Mouse (Mus musculus): ENCODE measurements at regions not wholly inside any gene's neighbourhood (a gene's known extent, or its start where the extent isn't known, plus 50 kb on each side); places are given as distances from the start of the nearest gene placed in this dataset.

GRCm38 (mm10) chr13:51227836-51228235 is 57.0 kb downstream of the Nxnl2 start:
- intact Hi-C loops (cut with DNase I), result no loop called here
- DNase-seq (ENCODE audit: low spot score in 2 of 2), result no peak

DNA sequence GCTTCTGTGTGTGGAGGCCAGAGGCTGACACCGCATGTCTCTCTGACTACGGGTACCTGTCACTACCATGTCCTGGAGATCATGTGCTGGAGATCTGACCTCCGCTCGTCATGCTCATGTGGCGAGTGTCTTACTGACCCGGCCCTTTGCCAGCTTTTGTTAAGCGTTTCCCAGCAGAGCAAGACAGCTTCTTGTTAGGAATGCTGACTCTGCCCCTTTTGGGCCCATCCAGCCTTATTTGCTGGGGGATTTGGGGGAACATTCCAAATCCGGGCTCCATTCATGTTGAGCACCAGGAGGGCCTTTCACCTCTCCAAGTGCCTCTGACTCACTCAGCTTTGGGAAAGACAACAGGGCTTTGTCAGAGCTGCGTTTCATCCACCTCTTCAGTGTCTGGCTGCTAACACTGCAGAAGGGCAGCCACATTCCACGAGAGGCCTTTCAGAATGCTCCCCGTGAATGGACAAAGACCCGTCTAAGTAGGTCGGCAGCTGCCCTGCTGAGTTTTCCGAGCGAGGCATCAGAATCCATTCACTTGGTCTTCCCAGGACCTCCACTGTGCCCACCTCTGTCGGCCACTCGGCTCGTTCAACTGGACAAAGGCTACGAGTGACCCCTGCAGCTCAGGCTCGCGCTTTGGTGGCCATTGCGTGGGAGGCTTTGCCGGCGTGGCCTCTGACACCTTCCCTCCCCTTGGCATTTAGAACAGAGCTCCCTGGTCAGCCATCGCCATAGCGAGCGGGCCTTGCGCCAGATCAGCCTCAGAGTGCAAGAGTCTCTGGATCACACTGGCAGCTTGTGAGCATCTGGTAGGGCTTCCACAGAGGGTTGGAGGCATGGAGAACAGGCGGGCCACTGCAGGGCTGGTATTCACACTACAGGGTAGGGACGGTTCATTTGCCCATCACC is 58.3 kb downstream of the Nxnl2 start:
- no peak for DNase-seq (ENCODE audit: low spot score in 2 of 2)
- intact Hi-C loops (cut with DNase I), result no loop called here

DNA sequence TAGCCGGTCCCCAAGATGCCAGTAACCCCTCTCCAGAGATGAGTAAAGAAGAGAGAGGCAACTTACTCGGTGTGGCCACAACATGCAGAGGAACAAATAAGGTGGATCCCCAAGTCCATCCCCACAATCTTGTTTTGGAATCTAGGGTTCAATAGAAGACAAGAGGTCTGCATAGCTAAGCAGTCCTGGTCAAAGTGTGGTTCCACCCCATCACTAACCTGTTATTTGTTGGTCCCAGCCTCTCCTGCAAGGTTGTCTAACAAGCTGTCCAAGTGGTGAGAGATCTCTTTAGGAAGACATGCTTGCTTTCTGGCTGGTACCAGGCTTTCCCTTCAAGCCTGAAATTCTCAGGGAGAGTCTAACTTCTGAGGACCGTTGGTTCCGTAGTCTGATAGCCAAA is 59.0 kb downstream of the Nxnl2 start:
- no peak for DNase-seq (ENCODE audit: low spot score in 2 of 2)
- intact Hi-C loops (cut with DNase I), result no loop called here

DNA sequence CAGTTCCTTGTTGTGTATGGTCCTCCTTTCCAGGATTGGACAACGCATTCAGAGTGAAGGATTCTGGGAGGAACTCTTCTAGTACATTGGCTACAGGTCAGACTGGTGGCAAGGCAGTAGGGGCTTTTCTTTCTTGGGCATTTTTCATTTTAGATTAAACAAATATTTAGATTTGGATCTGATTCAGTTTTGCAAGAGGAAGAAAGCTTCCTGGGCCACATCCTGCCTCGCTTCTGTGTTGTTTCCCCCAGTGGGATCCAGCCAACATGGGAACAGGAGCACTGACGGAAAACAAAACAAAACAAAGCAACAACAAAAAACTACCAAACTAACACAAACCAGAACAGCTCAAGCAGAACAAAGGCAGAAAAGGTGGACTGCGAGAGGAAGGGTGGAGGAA is 60.8 kb downstream of the Nxnl2 start:
- intact Hi-C loops (cut with DNase I), result no loop called here
- DNase-seq (ENCODE audit: low spot score in 2 of 2), result no peak

- intact Hi-C loops (cut with DNase I), result no loop called here
- no peak for DNase-seq (ENCODE audit: low spot score in 2 of 2)
Measured at GRCm38 (mm10) chr13:51247378-51247777, 76.6 kb downstream of the Nxnl2 start.

GRCm38 (mm10) chr13:51253371-51253770 is 82.5 kb downstream of the Nxnl2 start:
- DNase-seq (ENCODE audit: low spot score in 2 of 2), result no peak
- intact Hi-C loops (cut with DNase I), result no loop called here

- no peak for DNase-seq (ENCODE audit: low spot score in 2 of 2)
- intact Hi-C loops (cut with DNase I), result no loop called here
Measured at GRCm38 (mm10) chr13:51255688-51256087, 84.9 kb downstream of the Nxnl2 start.

DNA sequence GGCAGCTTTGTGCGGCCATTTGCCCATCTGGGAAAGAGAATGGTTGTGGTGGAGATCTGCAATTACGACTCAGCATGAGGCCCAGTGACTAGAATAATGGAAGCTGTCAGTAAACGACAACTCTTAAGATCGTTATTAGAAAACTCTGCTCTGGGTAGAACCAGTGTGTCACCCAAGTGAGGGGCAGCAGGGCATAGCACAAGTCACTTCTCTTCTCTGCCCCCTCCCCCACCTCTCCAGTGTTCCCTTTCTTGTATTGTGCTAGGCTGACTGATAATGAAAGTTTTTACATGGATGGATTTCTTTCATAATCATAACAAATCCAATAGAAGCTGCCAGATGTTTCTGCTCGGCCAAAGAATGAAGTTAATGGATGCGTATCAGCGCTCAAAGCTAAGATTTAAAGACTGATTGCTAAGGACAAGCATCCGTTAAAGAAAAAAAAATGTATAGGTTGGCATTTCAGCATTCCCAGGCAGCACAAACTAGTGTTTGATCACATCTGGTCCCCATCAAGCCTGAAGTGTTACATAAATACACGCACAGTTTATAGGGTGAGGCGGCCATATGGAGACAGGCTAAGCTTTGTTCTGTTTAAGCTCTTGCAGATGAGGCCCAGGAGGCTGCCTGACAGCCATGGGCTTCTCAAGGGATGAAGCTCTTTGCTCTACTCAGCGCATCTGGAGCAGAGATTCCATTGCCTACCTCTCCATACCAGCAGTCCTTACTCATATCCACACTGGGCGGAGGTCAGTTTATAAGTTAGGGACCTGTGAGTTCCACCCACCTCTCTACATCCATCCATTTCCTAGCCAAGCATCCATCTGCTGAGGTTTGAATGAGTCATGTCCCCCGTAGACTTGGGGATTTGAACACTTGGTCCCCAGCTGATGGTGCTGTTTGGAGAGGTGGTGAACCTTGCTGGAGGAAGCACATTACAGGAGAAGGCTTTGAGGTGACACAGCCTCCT is 88.2 kb downstream of the Nxnl2 start:
- no peak for DNase-seq (ENCODE audit: low spot score in 2 of 2)
- intact Hi-C loops (cut with DNase I), result no loop called here

- peak; percentile 25 for DNase-seq (ENCODE audit: low spot score in 2 of 2)
- intact Hi-C loops (cut with DNase I), result no loop called here
Measured at GRCm38 (mm10) chr13:51261619-51262018, 90.8 kb downstream of the Nxnl2 start.

DNA sequence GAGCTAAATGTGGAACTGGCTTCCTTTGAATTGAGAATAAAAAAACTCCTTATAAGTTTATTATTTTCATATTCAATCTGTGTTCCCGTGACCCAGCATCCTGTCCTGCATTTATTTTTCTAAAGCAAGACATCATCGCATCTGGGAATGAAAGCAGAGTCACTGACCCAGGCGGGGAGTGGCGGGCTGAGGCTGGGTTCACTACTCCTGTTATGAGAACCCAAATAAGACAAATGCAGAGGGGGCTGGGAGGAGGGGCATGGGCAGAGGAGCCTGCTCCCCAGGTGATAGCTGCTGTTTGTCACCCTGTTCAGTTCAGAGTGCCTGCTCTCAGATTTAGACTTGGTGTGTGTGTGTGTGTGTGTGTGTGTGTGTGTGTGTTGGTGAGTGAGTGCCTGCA is 102.0 kb downstream of the Nxnl2 start:
- DNase-seq (ENCODE audit: low spot score in 2 of 2), result no peak
- intact Hi-C loops (cut with DNase I), result no loop called here

- no peak for DNase-seq (ENCODE audit: low spot score in 2 of 2)
- intact Hi-C loops (cut with DNase I), result no loop called here
Measured at GRCm38 (mm10) chr13:51274639-51275038, 103.8 kb downstream of the Nxnl2 start.

DNA sequence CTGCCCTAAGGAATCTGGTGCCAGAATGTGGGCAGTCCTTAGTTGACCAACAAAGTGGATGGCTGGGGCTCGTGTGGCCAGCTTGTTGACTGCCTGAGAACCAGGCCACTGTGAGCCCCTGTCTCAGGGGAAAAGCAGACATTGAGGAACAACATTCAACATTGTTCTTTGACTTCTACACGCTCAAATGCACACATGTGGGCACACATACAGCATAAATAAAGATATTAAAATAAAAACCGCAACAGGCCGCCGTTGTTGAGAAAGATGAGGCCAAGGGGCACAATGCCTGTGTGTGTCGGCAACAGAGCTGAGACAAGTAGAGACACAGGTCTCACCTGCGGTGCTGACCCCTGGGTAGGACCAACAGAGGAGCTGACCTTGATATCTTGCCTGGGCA is 105.8 kb downstream of the Nxnl2 start:
- intact Hi-C loops (cut with DNase I), result no loop called here
- no peak for DNase-seq (ENCODE audit: low spot score in 2 of 2)

GRCm38 (mm10) chr13:51277515-51277914 is 106.7 kb downstream of the Nxnl2 start:
- DNase-seq (ENCODE audit: low spot score in 2 of 2), result no peak
- intact Hi-C loops (cut with DNase I), result no loop called here

DNA sequence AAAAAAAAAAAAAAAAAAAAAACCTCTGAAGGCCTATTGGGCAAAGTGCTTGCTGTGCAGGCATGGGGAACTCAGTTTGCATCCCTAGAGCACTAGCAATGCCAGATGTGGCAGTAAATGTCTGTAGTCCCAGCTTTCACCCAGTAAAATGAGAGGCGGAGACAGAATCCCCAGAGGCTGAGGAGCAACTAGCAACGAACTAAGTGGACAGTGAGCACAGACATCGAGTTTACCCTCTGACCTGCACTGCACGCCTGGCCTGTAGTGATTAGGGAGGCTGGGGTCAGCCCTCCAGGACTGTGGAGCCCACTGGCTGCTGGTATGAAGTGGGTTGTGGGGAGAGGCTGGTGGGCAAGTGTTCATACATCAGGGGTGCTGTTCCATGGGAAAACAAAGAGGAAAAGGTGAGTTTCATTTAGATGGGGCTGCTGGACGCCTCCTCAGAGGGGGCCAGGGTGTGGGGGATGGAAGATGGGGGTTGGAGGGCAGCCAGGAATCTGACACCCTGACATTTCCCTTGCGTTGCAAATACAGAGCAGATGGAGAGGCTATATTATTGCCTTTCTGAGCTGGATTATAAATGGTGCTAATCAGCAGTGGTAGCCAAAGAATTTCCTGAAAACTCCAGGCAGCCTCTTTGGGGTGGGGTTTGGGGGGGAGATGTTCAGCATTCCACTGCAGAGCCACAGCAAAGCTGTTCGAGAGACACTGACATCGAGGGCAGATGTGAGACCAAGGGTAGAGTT is 109.0 kb downstream of the Nxnl2 start:
- DNase-seq (ENCODE audit: low spot score in 2 of 2), result no peak
- intact Hi-C loops (cut with DNase I), result no loop called here

DNA sequence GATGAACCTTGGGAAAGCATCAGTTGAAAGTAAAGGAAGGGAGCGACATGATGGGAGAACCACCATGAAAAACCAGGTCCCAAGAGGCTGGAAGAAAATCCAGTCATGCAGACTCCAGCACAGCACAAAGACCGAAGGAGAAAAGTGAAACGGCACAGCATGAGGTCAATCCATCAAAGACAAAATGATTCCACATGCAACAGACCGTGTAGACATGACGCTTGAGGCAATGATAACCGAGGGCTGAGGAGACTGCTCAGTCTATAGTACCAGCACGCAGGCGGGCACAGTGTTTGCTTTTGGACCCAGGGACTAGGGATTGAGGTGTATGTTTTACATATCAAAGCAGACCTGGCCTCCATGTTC is 109.5 kb downstream of the Nxnl2 start:
- no peak for DNase-seq (ENCODE audit: low spot score in 2 of 2)
- intact Hi-C loops (cut with DNase I), result no loop called here

GRCm38 (mm10) chr13:51284679-51285078 is 113.9 kb downstream of the Nxnl2 start:
- intact Hi-C loops (cut with DNase I), result loop anchor here (5.0 kb wide), 1 partner anchor 123 kb away; the partner anchor contains the start of gene S1pr3
- DNase-seq (ENCODE audit: low spot score in 2 of 2), result no peak

- intact Hi-C loops (cut with DNase I), result loop anchor here (5.0 kb wide), 1 partner anchor 118 kb away; the partner anchor contains the start of gene S1pr3
- peak in 1 of 2 experiments; percentile 7 for DNase-seq (ENCODE audit: low spot score in 2 of 2)
Measured at GRCm38 (mm10) chr13:51289442-51289841, 118.6 kb downstream of the Nxnl2 start.

GRCm38 (mm10) chr13:51290021-51290424 is 118.4 kb upstream of the S1pr3 start:
- intact Hi-C loops (cut with DNase I), result no loop called here
- DNase-seq (ENCODE audit: low spot score in 2 of 2), result peak; percentile 11 to 16

DNA sequence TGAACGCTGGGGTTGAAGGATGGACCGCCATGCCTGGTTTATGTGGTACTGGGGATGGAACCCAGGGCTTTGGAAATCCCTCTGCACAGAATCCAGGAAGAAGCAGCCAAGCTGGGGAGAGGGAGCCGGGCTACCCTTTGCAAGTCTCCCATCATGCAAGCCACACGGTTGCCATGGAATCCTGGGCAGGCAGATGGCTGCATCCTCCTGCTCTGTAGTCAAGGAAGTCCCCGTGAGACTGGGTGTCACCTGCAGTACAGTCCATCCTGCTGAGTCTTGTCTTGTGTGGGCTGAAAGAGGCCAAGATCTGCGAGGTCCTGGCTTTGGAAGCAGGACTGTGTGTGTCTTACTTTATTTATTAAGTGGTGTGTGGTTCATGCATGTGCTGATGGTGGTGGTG is 117.5 kb upstream of the S1pr3 start:
- DNase-seq (ENCODE audit: low spot score in 2 of 2), result peak; percentile 18 to 24
- intact Hi-C loops (cut with DNase I), result no loop called here

DNA sequence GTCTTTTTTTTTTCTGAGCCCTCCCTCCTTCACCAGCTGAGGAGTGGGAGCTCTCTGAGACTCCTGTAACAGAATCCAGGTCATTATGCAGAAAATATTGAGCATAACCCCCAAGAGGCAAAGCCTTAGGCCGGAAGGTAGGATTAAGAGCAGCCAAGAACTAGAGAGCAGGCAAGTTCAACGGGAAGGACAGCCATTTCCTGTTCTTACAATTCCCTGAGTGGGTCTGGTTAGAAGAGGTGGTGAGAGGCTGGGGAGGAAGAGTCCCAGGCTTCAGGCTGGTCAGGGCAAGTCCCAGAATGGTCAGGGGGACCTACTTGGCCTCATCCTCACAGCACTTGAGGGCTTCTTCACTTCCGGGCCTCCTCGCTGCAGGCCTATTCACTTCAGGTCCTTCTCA is 115.4 kb upstream of the S1pr3 start:
- intact Hi-C loops (cut with DNase I), result no loop called here
- no peak for DNase-seq (ENCODE audit: low spot score in 2 of 2)
